Mouse (Mus musculus) liver, adult 2 months (tissue): ENCODE data around the gene Srcap. TPM values are rescaled to one million over a fixed set of nuclear protein-coding genes. Genes with fewer than 3 reads are reported as not detected.

Source experiments
- DNase-seq: peaks from one replicate; pipeline ENCODE4 v3.0.0-alpha.2; 2011; ENCODE audit warnings: low read depth, low spot score; ENCODE audit errors: extremely low read depth
- H3K27ac ChIP-seq: fragments of 200-500 bp; replicated peaks from 2 replicates; pipeline ENCODE4 v1.5.1; 2012; ENCODE audit warnings: low read depth, mild to moderate bottlenecking, control low read depth, inconsistent platforms, low read length; ENCODE audit not compliant: insufficient read depth
- H3K27me3 ChIP-seq: fragments of 200-500 bp; 2 replicates; pipeline ENCODE4 v1.6.1; 2012; ENCODE audit warnings: mild to moderate bottlenecking, moderate library complexity, low read length, inconsistent platforms; ENCODE audit not compliant: control insufficient read depth, insufficient read depth
- H3K36me3 ChIP-seq: fragments of 200-500 bp; 2 replicates; pipeline ENCODE4 v1.6.1; 2012; ENCODE audit warnings: low read length, inconsistent platforms; ENCODE audit not compliant: control insufficient read depth, insufficient read depth
- H3K4me1 ChIP-seq: fragments of 200-500 bp; 2 replicates; pipeline ENCODE4 v1.6.1; 2011; ENCODE audit warnings: low read length; ENCODE audit not compliant: control insufficient read depth, insufficient read depth
- H3K4me3 ChIP-seq: fragments of 200-500 bp; 2 replicates; pipeline ENCODE4 v1.5.1; 2011; ENCODE audit warnings: low read depth, mild to moderate bottlenecking, control low read depth, low read length, moderate library complexity; ENCODE audit not compliant: insufficient read depth
- H3K79me2 ChIP-seq: fragments of 200-500 bp; 2 replicates; pipeline ENCODE4 v1.6.1; 2012; ENCODE audit warnings: inconsistent platforms, mild to moderate bottlenecking, low read length, moderate library complexity; ENCODE audit not compliant: control insufficient read depth, insufficient read depth
- H3K9ac ChIP-seq: fragments of 200-500 bp; 2 replicates; pipeline ENCODE4 v1.6.1; 2012; ENCODE audit warnings: low read depth, mild to moderate bottlenecking, control low read depth, inconsistent platforms, low read length
- CTCF ChIP-seq: fragments of 200-500 bp; IDR thresholded peaks from 2 replicates; pipeline ENCODE4 v1.5.1; 2011; ENCODE audit warnings: low read depth, low read length, control low read depth
- POLR2A ChIP-seq: fragments of 200-500 bp; IDR thresholded peaks from 2 replicates; pipeline ENCODE4 v1.6.1; 2011; ENCODE audit warnings: low read length, control low read depth; ENCODE audit not compliant: insufficient read depth; ENCODE audit errors: extremely low read depth
- WGBS: fragments of 180-500 bp; shearing (Covaris S2); methylation state at CpG from one replicate; pipeline ENCODE4 v1.1.7; 2018; 5-methylcytosine and 5-hydroxymethylcytosine counted together
- polyA plus RNA-seq: library from polyadenylated mRNA; depleted of rRNA; stranded (reverse); fragments of >200 nt; gene quantifications from 2 replicates; pipeline ENCODE4 v1.2.3, GENCODE M21; 2012
- total RNA-seq: library from RNA; depleted of rRNA; stranded (reverse); fragments of >200 nt; gene quantifications from 2 replicates; pipeline ENCODE4 v1.2.3, GENCODE M21; 2014

Gene Srcap
- total and polyA plus RNA-seq, 2 experiments: 9.6 to 10.9 TPM

DNA sequence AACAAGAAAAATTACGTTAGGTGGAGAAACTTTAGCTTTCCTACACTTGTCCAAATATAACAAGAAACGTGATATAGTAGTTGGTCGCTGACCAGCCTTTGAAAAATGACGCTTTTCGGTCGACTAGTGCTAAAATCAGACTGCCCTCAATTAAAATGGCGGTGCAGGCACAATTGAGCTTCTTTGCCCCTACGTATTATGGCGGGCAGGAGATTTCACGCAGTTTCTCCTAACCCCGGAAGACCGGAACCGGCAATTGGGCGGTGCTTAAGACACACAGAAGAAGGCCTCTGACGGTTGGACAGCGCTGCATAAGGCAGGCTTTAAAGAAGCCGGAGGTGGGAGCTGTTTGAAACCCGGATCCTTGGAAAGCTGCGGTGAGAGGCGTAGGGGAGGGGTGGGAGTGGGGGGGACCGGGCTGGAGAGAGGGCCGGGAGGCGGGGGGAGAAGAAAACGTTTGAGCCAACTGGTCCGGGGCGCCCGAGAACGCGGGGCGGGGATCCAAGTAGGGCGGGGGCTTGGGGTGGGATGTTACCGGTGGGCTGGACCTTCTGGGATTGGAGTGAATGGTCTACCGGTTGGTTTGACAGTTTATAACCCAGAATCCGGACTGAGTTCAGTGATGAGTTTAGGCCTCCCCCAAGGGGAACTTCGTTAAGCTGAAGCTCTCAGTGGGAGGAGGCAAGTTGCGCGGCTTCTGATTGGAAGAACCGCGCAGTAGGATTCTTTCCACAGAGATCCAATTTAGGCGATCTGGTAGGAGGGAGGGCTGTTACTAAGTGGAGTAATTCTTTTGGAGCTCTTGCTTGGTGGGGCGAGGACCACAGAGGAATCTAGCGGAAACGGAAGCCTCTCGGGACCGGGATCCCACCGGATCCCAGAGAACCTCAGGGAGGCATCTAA, 40.8 kb upstream of the Srcap start:
- H3K4me1 ChIP-seq: peaks cover 15% of the 10 kb centered on the region
- DNase-seq: peak; percentile 96
- H3K4me3 ChIP-seq: peak overlapping the region; percentile 73
- peaks cover 30% of the 10 kb centered on the region for H3K36me3 ChIP-seq
- TF ChIP-seq CTCF (no peak), POLR2A (peak; percentile 29; the same call in 1 of the 2 replicates)
- H3K9ac ChIP-seq: peak overlapping the region; percentile 87
- H3K79me2 ChIP-seq: peaks cover 11% of the 10 kb centered on the region; the same call in 1 of the 2 replicates
- under 1% methylated on average over 46 of the region's 46 CpGs for WGBS
- H3K27ac ChIP-seq: peak overlapping the region; percentile 89
- H3K27me3 ChIP-seq: no peaks in the 10 kb centered on the region

DNA sequence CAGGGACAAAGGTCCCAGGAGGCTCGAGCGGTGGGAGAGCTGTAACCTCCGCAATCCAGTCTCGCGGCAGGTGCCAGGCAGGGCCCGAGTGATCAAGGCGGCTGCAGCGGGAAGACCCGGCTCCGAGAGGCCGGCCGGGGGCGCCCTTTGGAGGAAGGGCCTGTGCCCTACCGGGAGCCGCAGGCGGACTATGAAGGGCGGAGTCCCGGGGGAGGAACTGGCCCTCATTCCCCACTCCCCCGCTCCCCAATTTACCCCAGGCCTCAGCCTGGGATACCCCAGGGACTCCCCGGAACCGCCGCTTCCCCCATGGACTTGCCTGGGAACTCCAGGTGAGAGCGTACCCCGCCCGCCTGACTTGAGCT, 40.2 kb upstream of the Srcap start:
- no peak for DNase-seq
- H3K27ac ChIP-seq: peak overlapping the region; percentile 89
- H3K9ac ChIP-seq: peak overlapping the region; percentile 87
- under 1% methylated on average over 25 of the region's 25 CpGs for WGBS
- no peak for TF ChIP-seq CTCF
- H3K4me3 ChIP-seq: peak overlapping the region; percentile 73
- H3K27me3 ChIP-seq: no peaks in the 10 kb centered on the region
- peaks cover 19% of the 10 kb centered on the region for H3K4me1 ChIP-seq
- peaks cover 11% of the 10 kb centered on the region; the same call in 1 of the 2 replicates for H3K79me2 ChIP-seq
- H3K36me3 ChIP-seq: peaks cover 35% of the 10 kb centered on the region

DNA sequence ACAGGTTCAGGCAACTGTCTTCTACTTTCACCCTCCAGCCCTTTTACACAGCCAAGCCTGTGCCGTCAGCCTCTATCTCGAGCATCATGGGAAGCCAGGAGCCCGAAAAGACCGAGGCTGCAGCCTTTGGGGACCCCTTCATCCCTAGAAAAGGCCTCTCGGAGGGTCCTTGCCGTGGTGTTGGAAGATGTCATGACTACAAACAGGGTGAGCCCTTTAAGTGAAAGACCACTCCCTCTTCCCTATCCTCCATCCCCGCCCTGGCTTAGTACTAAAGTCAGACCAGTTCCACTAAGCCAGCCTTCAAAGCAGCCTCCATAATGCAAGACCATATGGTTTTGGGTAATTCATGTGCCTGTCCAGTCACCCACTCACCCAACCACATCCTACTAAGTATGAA, 39.7 kb upstream of the Srcap start:
- Histone ChIP-seq H3K4me3 (peak overlapping the region; percentile 73), H3K27me3 (no peaks in the 10 kb centered on the region), H3K9ac (peak overlapping the region; percentile 87), H3K27ac (peak overlapping the region; percentile 89), H3K36me3 (peaks cover 37% of the 10 kb centered on the region), H3K79me2 (peaks cover 11% of the 10 kb centered on the region; the same call in 1 of the 2 replicates), H3K4me1 (peaks cover 19% of the 10 kb centered on the region)
- no peak for DNase-seq
- WGBS: 3% methylated on average over 7 of the region's 7 CpGs
- TF ChIP-seq POLR2A (no peak), CTCF (no peak)

DNA sequence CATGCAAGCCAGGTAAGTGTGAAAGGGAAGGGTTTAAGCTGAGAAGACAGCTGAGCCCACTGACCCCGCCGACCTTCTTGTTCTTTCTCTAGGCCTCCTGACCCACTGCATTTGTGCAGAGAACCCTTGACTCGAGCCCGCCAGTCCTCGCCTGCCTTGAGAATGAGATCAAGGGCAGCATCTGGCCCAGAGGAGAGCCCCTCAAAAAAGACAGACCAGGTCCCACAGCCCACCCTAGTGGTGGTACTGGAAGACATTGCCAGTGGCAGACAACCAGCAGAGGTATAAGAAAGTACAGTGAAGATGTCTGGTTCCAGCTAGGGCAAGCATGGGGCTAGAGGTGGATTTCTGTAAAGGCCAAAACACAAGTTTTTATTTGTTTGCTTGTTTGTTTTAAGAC, 38.1 kb upstream of the Srcap start:
- whole genome bisulfite sequencing: 94% methylated on average over 5 of the region's 5 CpGs

DNA sequence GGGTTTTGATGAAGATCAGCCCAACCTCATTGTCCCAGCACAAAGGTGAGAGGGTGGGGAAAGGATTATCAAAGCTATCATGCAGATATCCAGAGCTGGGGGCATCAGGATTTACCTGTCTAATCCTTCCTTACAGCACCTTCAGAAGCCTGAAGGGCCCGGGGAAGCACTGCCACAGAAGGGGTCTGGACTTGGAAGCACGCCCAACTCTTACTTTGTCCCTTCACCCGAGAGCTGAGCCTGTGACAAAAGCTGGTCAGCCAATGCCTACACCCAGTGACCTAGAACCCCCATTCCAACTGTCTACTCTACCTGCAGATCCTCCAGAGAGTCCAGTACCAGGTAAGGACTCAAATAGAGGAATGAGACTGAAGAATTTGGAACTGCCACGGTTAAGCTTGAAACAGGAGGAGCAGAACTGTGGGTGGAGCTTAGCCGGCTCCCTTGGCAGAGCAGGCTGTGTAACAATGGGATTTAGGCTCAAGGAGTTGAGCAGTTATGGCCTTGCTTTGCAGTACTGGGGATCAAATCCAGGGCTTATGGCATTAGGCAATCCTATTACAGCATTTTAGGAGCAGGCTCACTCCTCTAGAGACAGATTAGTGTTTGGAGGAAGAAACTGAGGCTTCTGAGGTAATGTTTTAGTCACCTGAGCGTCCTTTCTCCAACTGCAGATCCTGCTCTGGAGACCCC, 37.3 kb upstream of the Srcap start:
- peak; percentile 33 for DNase-seq
- no peak overlapping the region for H3K9ac ChIP-seq
- H3K27ac ChIP-seq: no peak overlapping the region
- TF ChIP-seq CTCF: no peak
- TF ChIP-seq POLR2A: no peak
- H3K4me3 ChIP-seq: no peak overlapping the region
- H3K79me2 ChIP-seq: peaks cover 11% of the 10 kb centered on the region; the same call in 1 of the 2 replicates
- peaks cover 19% of the 10 kb centered on the region for H3K4me1 ChIP-seq
- no peaks in the 10 kb centered on the region for H3K27me3 ChIP-seq
- 68% methylated on average over 6 of the region's 6 CpGs for whole genome bisulfite sequencing
- H3K36me3 ChIP-seq: peaks cover 37% of the 10 kb centered on the region

More for the DNA sequence above, 38.1 kb upstream of the Srcap start:
- TF ChIP-seq POLR2A: no peak
- TF ChIP-seq CTCF: no peak
- Histone ChIP-seq H3K79me2 (peaks cover 9% of the 10 kb centered on the region; the same call in 1 of the 2 replicates), H3K4me3 (no peak overlapping the region), H3K36me3 (peaks cover 37% of the 10 kb centered on the region), H3K27ac (no peak overlapping the region), H3K9ac (no peak overlapping the region; the same call in 1 of the 2 replicates), H3K27me3 (no peaks in the 10 kb centered on the region), H3K4me1 (peaks cover 19% of the 10 kb centered on the region)
- no peak for DNase-seq
